Mouse (Mus musculus) spleen, postnatal 36 days (tissue): Measurements from ENCODE around the gene Adam12.
A peak's percentile ranks its signal among the peaks of the same experiment; 100 is the strongest.

Experiments used
- DNase-seq, 2 experiments: peaks; one replicate each; pipeline ENCODE4 v3.0.0; 2022; ENCODE audit warnings: low spot score in 2 of 2, mixed read lengths in 1 of 2

Gene Adam12

GRCm38 (mm10) chr7:134224741-134225612 lies 7.0 kb downstream of the Adam12 start:
- DNase-seq, result no peak

- no peak for DNase-seq
Observed at GRCm38 (mm10) chr7:134224421-134224740, 7.6 kb downstream of the Adam12 start.

- DNase-seq, result peak in 1 of 2 experiments; percentile 5
Observed at GRCm38 (mm10) chr7:134223444-134224161, 8.3 kb downstream of the Adam12 start.

GRCm38 (mm10) chr7:134207956-134208355 lies 24.0 kb downstream of the Adam12 start:
- DNase-seq, result no peak

- DNase-seq, result no peak
Observed at GRCm38 (mm10) chr7:134193089-134193488, 38.9 kb downstream of the Adam12 start.

GRCm38 (mm10) chr7:134190101-134190500 lies 41.8 kb downstream of the Adam12 start:
- no peak for DNase-seq

- DNase-seq, result no peak
Observed at GRCm38 (mm10) chr7:134188565-134188964, 43.4 kb downstream of the Adam12 start.

- DNase-seq, result no peak
Observed at GRCm38 (mm10) chr7:134187946-134188345, 44.0 kb downstream of the Adam12 start.

- no peak for DNase-seq
Observed at GRCm38 (mm10) chr7:134186497-134186896, 45.4 kb downstream of the Adam12 start.

- DNase-seq, result no peak
Observed at GRCm38 (mm10) chr7:134185751-134186150, 46.2 kb downstream of the Adam12 start.

- no peak for DNase-seq
Observed at GRCm38 (mm10) chr7:134181717-134182116, 50.2 kb downstream of the Adam12 start.

GRCm38 (mm10) chr7:134181056-134181455 lies 50.9 kb downstream of the Adam12 start:
- DNase-seq, result no peak

GRCm38 (mm10) chr7:134177051-134177450 lies 54.9 kb downstream of the Adam12 start:
- DNase-seq, result no peak

- DNase-seq, result no peak
Observed at GRCm38 (mm10) chr7:134175201-134175600, 56.7 kb downstream of the Adam12 start.

- DNase-seq, result no peak
Observed at GRCm38 (mm10) chr7:134173442-134174090, 58.4 kb downstream of the Adam12 start.

- DNase-seq, result no peak
Observed at GRCm38 (mm10) chr7:134170180-134170910, 61.6 kb downstream of the Adam12 start.

- DNase-seq, result no peak
Observed at GRCm38 (mm10) chr7:134169780-134170179, 62.2 kb downstream of the Adam12 start.

- no peak for DNase-seq
Observed at GRCm38 (mm10) chr7:134167586-134167985, 64.4 kb downstream of the Adam12 start.

GRCm38 (mm10) chr7:134163751-134164150 lies 68.2 kb downstream of the Adam12 start:
- no peak for DNase-seq

GRCm38 (mm10) chr7:134162886-134163285 lies 69.1 kb downstream of the Adam12 start:
- DNase-seq, result peak; percentile 8 to 9

- no peak for DNase-seq
Observed at GRCm38 (mm10) chr7:134159608-134160007, 72.3 kb downstream of the Adam12 start.

GRCm38 (mm10) chr7:134151330-134151729 lies 80.6 kb downstream of the Adam12 start:
- DNase-seq, result no peak
